Comparison of ENCODE assay signal across 35 mouse cellular contexts in the genomic region with DNA sequence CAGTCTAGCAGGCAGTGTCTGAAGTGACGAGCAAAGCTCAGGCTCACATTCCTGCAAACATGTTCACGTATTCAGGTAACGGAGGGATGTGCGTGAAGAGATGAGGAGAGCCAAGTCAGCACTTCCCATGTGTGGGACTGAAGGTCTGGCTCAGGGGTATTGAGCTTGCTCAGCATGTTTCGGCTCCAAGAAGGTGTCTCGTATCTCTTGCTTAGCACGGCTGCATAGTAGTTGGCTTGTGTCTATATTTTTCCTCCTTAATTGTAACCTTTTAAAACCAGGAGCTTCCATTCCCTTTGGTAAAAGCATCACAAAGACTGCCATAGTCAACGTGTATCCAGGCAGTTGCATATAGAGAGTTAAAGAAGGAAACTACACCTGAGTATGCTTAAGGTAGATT.
"Had no signal": no experiment of that assay in that cellular context is flagged by ENCODE, and none has a peak within 500 bp of the region (broad histone marks: within the 10 kb centered on the region; RNA-seq: fewer than 3 reads in every experiment).

No protein-coding gene starts in this region.

- H3K27ac ChIP-seq: heart, embryonic 10.5 days; heart, embryonic 13.5 days; heart, embryonic 15.5 days; hindbrain, embryonic 10.5 days; hindbrain, embryonic 12.5 days; hindbrain, embryonic 13.5 days; hindbrain, embryonic 14.5 days; hindbrain, embryonic 15.5 days; hindbrain, postnatal 0 days; intestine, embryonic 15.5 days; kidney, embryonic 15.5 days; kidney, postnatal 0 days; layer of hippocampus, adult 2 months had no signal

- DNase-seq: heart, postnatal 10 days; heart, postnatal 14 days; heart, postnatal 36 days; heart, postnatal 4 days; kidney, adult 11 months; kidney, adult 18-20 months; kidney, adult 2 months; kidney, adult 8-10 months; kidney, adult 9 months; kidney, postnatal 10 days; kidney, postnatal 14 days; kidney, postnatal 25 days; kidney, postnatal 36 days; kidney, postnatal 4 days; layer of hippocampus, adult 9-11 months; layer of hippocampus, postnatal 36 days had no signal

- H3K4me2 ChIP-seq: heart, embryonic 11.5 days; heart, embryonic 12.5 days; heart, embryonic 13.5 days; heart, embryonic 15.5 days; hindbrain, embryonic 12.5 days; hindbrain, embryonic 13.5 days; hindbrain, embryonic 14.5 days; hindbrain, embryonic 15.5 days; intestine, embryonic 15.5 days; kidney, embryonic 15.5 days had no signal

- H3K36me3 ChIP-seq: hindbrain, embryonic 15.5 days had no signal

- H3K27me3 ChIP-seq: heart, embryonic 12.5 days; heart, embryonic 13.5 days; heart, embryonic 15.5 days; hindbrain, embryonic 12.5 days; hindbrain, embryonic 13.5 days; hindbrain, embryonic 15.5 days; intestine, embryonic 15.5 days; kidney, embryonic 15.5 days had no signal

- H3K4me3 ChIP-seq: heart, embryonic 10.5 days; heart, embryonic 12.5 days; heart, embryonic 13.5 days; heart, embryonic 15.5 days; hindbrain, embryonic 10.5 days; hindbrain, embryonic 12.5 days; hindbrain, embryonic 13.5 days; hindbrain, embryonic 15.5 days; intestine, embryonic 15.5 days; kidney, embryonic 15.5 days; layer of hippocampus, adult 2 months had no signal

- ATAC-seq: hindbrain, embryonic 16.5 days; hindbrain, postnatal 0 days; inflammation-experienced regulatory T-cells, adult 6 months; intestine, embryonic 15.5 days; intestine, embryonic 16.5 days; intestine, postnatal 0 days had no signal

- H3K9ac ChIP-seq: heart, embryonic 12.5 days; heart, embryonic 13.5 days; heart, embryonic 15.5 days; hindbrain, embryonic 12.5 days; hindbrain, embryonic 13.5 days; hindbrain, embryonic 14.5 days; hindbrain, embryonic 15.5 days; intestine, embryonic 15.5 days; kidney, embryonic 15.5 days had no signal

- H3K9me3 ChIP-seq: heart, embryonic 10.5 days; heart, embryonic 12.5 days; heart, embryonic 13.5 days; heart, embryonic 15.5 days; hindbrain, embryonic 10.5 days; hindbrain, embryonic 12.5 days; hindbrain, embryonic 13.5 days; hindbrain, embryonic 15.5 days; intestine, embryonic 15.5 days; kidney, embryonic 15.5 days had no signal

- H3K4me1 ChIP-seq: heart, embryonic 10.5 days; heart, embryonic 15.5 days; hindbrain, embryonic 10.5 days; hindbrain, embryonic 13.5 days; hindbrain, embryonic 15.5 days; intestine, embryonic 15.5 days; kidney, embryonic 15.5 days had no signal
